Mouse (Mus musculus) T-cell, adult 2 months (primary cell): Measurements from ENCODE around the gene Rpl28.
"Not testable (repeated sequence)": the region's sequence is repeated elsewhere in the genome, so short reads cannot be mapped to it uniquely, and the experiment has no call there.

Source experiments
- DNase-seq: peaks from one replicate; pipeline ENCODE4 v3.0.0; 2022; ENCODE audit warnings: low spot score

The Rpl28 gene

DNA sequence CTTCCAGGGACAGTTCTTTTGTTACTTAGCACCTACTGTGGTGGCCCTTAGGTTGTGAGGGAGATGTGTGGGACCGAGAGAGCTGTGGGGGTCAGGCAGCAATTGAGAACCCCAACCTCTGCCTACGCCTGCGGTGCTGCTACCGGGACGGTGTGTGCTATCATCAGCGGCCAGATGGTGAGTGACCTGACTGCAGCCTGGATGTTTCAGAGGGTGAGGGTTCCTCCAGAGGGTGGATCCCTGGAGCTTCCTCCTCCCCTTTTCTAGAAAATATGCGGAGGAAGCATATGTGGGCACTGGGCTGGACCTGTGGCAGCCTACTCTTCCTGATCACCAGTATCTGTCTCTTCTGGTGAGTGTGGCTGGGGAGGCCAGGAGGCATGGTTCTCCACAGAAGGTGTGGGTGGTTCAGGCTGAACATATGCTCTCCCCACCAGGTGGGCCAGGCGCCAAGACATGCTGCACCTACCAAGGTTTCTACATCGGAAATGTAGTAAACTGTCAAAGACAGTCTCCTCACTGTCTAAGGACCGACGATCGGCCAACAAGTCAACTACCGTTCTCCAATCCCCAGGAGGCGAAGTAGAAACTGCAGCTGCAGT, 8.9 kb upstream of the Rpl28 start:
- no peak for DNase-seq

DNA sequence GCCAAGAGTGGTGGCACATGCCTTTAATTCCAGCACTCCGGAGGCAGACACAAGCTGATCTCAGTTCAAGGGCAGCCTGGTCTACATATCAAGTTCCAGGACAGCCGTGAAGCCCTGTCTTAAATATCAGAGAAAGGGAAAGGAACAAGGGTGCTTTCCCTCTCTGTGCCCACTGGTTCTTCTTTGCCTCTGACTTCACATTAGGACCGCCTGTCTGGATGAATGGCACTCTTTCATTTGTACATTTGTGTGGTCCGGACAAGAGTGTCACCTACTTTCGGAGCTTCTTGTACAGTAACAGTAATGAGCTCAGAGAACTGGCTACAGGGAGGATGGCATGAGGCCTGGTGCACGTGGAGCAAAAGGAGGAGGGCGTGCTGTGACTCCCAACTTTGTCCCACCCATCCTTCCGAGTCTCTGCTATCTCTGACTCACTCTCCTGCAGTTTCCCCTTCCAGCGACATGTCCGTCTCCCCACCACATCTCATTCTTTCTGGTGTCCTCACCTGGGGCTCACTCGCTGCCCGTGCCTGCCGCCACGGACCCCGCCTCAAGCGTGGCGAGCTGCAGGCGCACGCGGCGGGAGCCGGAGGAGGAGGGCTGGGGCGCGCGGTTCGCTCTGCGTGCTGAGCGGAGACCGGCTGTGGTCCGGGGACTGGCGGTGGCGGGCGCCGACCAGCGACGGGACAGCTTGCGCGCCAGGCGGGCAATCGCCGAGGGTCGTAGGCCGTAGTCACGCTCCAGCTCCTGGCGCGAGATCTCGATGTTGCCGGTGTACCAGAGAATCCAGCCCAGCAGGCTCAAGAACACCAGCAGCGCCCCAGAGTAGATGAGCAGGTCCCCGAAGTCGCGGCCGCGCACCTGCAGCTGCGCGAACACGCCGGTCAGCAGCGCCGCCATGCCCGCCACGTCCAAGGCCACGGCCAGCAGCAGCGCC, 3.9 kb upstream of the Rpl28 start:
- DNase-seq: peak; percentile 30

- no peak for DNase-seq
These were observed 3.2 kb upstream of the Rpl28 start, which contains the start of gene Tmem238 for GRCm38 (mm10) chr7:4789436-4789935. Gene Tmem238 (minus strand): TSS chr7:4789656.

- not testable (repeated sequence) for DNase-seq
These were observed 574 bp downstream of the Rpl28 start for GRCm38 (mm10) chr7:4793248-4793647.

- DNase-seq: no peak
These were observed 1.0 kb downstream of the Rpl28 start for GRCm38 (mm10) chr7:4793674-4794073.

- DNase-seq: no peak
These were observed 2.0 kb downstream of the Rpl28 start for GRCm38 (mm10) chr7:4794631-4795168.

GRCm38 (mm10) chr7:4795767-4796433, 3.2 kb downstream of the Rpl28 start:
- DNase-seq: peak; percentile 55

- DNase-seq: no peak
These were observed 9.6 kb downstream of the Rpl28 start for GRCm38 (mm10) chr7:4802247-4802646.

DNA sequence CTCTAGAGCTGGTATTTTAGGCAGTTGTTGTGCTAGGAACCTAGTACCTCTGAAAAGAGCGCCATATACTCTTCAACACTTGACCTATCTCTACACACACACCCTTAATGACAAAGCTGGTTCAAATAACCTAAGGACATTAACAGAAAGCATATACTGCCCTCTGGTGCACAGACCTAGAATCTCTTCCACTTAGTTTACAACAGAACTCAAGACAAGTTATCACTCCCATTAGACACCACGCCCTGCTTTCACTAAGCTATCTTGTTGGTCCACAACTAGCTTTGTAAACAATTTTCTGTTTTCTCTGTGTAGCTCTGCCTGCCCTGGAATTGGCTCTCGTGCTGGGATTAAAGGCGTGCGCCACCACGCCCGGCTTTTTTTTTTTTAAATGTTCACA, 14.0 kb downstream of the Rpl28 start:
- DNase-seq: peak; percentile 47

DNA sequence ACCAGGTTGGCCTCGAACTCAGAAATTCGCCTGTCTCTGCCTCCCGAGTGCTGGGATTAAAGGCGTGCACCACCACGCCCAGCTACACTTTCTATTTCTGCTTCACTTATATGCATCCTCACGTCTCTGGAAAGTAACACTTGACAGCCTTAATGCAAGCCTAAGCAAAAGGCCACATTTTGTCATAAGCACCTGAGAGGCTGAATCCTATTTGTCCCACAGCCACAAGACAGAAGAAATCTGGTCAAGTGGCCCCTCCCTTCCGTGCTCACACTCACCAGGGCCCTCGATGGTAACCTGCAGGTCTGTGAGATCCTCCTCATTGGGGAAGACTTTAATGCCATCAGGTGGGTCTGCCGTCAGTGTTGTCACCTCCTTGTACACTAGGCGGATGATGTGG, 18.5 kb downstream of the Rpl28 start:
- DNase-seq: not testable (repeated sequence)

DNA sequence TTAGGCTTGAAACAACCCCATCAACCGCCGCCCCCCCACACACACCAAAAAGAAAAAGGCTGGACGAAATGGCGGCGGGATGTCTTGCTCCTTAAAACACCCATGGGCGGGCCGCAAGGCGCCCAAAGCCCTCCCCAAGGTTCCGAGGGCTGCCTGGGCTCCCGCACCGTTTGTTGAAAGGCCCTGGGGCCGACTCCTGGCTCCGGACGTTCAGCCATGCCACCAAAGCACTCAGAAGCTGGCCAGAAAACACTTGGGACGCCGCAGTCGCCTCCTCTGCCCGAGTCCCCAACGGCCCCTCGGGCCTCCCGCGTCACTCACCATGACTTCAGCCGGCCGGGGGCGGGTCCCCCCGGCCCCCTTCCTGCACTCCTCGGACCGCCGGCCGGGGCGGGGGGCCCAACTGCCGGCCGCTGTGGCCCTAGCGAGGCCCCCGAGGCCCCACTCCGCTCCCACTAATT, 19.2 kb downstream of the Rpl28 start:
- DNase-seq: peak; percentile 34

- DNase-seq: peak; percentile 99
These were observed 19.8 kb downstream of the Rpl28 start, which contains the start of gene Ube2s for GRCm38 (mm10) chr7:4812303-4813104. Gene Ube2s (minus strand): TSS chr7:4812590.

DNA sequence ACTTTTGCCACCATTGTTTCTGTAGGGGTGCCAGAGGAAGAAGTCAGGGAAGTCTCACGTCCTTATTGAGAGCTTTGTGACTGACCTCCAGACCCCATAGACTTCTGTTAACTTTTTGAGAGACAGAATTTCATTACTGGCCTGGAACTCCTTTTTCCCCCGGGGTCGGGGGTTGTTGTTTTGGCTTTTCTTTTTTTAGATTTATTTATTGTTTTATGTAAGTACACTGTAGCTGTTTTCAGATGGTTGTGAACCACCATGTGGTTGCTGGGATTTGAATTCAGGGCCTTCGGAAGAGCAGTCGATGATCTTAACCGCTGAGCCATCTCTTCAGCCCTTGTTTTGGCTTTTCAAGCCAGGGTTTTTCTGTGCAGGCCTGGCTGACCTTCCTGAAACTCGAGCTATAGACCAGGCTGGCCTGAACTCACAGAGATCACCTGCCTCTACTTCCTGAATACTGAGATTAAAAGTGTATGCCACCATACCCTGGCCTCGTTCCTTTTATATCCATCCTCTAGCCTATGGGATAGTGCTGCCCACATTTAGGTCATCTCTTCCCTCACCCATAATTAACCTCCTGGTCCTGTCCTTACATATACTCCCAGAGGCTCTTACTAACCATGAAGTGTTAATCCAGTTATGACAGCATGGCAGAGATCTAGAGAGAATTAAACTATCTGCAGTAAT, 20.6 kb downstream of the Rpl28 start:
- DNase-seq: no peak

- DNase-seq: peak; percentile 37
These were observed 23.9 kb downstream of the Rpl28 start for GRCm38 (mm10) chr7:4816559-4816958.

DNA sequence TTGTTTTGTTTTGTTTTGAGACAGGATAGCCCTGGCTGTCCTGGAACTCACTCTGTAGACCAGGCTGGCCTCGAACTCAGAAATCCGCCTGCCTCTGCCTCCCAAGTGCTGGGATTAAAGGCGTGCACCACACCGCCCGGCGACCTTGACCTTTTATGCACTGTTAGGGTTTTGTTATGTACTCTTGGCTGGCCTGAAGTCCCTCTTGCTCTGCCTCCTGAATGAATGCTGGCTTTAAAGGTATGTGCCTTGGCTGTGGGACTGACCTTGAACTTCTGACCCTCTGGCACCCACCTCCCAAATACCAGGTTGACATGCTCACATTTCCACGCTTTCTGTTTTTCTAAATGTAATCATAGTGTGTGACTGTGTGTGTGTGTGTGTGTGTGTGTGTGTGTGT, 28.3 kb downstream of the Rpl28 start:
- not testable (repeated sequence) for DNase-seq

GRCm38 (mm10) chr7:4821690-4822089, 29.0 kb downstream of the Rpl28 start:
- DNase-seq: no peak

- DNase-seq: no peak
These were observed 29.7 kb downstream of the Rpl28 start for GRCm38 (mm10) chr7:4822162-4822907.

GRCm38 (mm10) chr7:4825365-4825764, 32.7 kb downstream of the Rpl28 start:
- no peak for DNase-seq

DNA sequence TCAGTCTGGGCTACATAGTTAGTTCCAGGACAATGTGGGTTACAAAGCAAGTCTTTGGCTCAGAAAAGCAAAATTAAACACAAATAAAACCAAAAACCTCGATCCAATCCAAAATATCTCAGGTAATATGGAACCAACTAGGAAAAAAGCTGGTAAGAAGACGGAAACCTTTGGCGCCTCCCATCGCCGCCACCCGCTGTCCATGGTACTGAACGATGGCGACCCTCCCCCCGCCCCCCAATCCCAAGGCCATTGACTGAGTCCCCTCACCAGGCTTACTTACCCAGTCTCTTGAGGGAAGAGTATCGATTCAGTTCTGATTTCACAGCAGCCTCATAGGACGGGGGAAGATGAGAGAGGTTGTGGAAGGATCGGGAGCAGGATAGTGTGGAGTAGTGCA, 37.8 kb downstream of the Rpl28 start:
- DNase-seq: no peak
